Mouse (Mus musculus) neural tube, embryonic 12.5 days (tissue): ENCODE results near the gene Agpat1. TPM values are rescaled to one million over a fixed set of nuclear protein-coding genes. Genes with fewer than 3 reads are reported as not detected.

Experiments used
- ATAC-seq: fragments of 200-750 bp; cut with Nextera tagmentation; 2 replicates; pipeline ENCODE4 v1.8.0; 2017; ENCODE audit warnings: low read depth, mild to moderate bottlenecking, moderate TSS enrichment, moderate library complexity; ENCODE audit not compliant: low FRiP score
- H3K27ac ChIP-seq: fragments of 300-500 bp; sonication (generic); 2 replicates; pipeline ENCODE4 v1.5.1; 2016
- H3K27me3 ChIP-seq: fragments of 300-500 bp; sonication (generic); replicated peaks from 2 replicates; pipeline ENCODE4 v1.6.1; 2016; ENCODE audit warnings: mild to moderate bottlenecking
- H3K36me3 ChIP-seq: fragments of 300-500 bp; sonication (generic); 2 replicates; pipeline ENCODE4 v1.6.1; 2016; ENCODE audit warnings: mild to moderate bottlenecking
- H3K4me1 ChIP-seq: fragments of 300-500 bp; sonication (generic); 2 replicates; pipeline ENCODE4 v1.6.1; 2016
- H3K4me2 ChIP-seq: fragments of 300-500 bp; sonication (generic); replicated peaks from 2 replicates; pipeline ENCODE4 v1.6.1; 2016; ENCODE audit warnings: mild to moderate bottlenecking
- H3K4me3 ChIP-seq: fragments of 300-500 bp; sonication (generic); 2 replicates; pipeline ENCODE4 v1.5.1; 2016
- H3K9ac ChIP-seq: fragments of 300-500 bp; sonication (generic); 2 replicates; pipeline ENCODE4 v1.6.1; 2016; ENCODE audit warnings: mild to moderate bottlenecking
- H3K9me3 ChIP-seq: fragments of 300-500 bp; sonication (generic); 2 replicates; pipeline ENCODE4 v1.6.1; 2016; ENCODE audit warnings: mild to moderate bottlenecking
- WGBS: fragments of 180-500 bp; shearing (Covaris S2); methylation state at CpG from one replicate; pipeline ENCODE4 v1.1.7; 2016; 5-methylcytosine and 5-hydroxymethylcytosine counted together
- polyA plus RNA-seq: library from polyadenylated mRNA; unstranded; fragments of >200 nt; fragmentation: Nextera tagmentation; extraction: Ambion mirVana; gene quantifications from 2 replicates; pipeline ENCODE4 v1.2.1, GENCODE M21; 2016

Gene Agpat1
- polyA plus RNA-seq = 81.1 and 97.7 TPM in 2 replicates

- peaks cover 50% of the 10 kb centered on the region for H3K4me1 ChIP-seq
Observed at GRCm38 (mm10) chr17:34604061-34604508, at the start of gene Agpat1. Agpat1 (plus strand) TSS chr17:34604262.

GRCm38 (mm10) chr17:34555483-34555882 lies 48.6 kb upstream of the Agpat1 start:
- ATAC-seq = no peak
- WGBS = 27% methylated on average over 5 of the region's 5 CpGs
- H3K27me3 ChIP-seq = no peaks in the 10 kb centered on the region
- no peaks in the 10 kb centered on the region for H3K4me1 ChIP-seq
- H3K4me2 ChIP-seq = no peak overlapping the region
- no peak overlapping the region for H3K9ac ChIP-seq
- H3K9me3 ChIP-seq = no peaks in the 10 kb centered on the region
- H3K27ac ChIP-seq = no peak overlapping the region
- H3K36me3 ChIP-seq = no peaks in the 10 kb centered on the region
- no peak overlapping the region for H3K4me3 ChIP-seq

More at GRCm38 (mm10) chr17:34604061-34604508, at the start of gene Agpat1:
- Histone ChIP-seq H3K4me3 (peak within 1 kb of the TSS; percentile 98), H3K9ac (peak within 1 kb of the TSS; percentile 68), H3K27me3 (no peaks in the 10 kb centered on the region), H3K27ac (peak within 1 kb of the TSS; percentile 86), H3K36me3 (peaks cover 36% of the 10 kb centered on the region), H3K9me3 (no peaks in the 10 kb centered on the region), H3K4me2 (peak within 1 kb of the TSS; percentile 89)
- under 1% methylated on average over 35 of the region's 35 CpGs for WGBS
- peak; percentile 91 for ATAC-seq

- Histone ChIP-seq H3K4me1 (no peaks in the 10 kb centered on the region), H3K9ac (no peak overlapping the region), H3K36me3 (no peaks in the 10 kb centered on the region), H3K27ac (no peak overlapping the region), H3K27me3 (no peaks in the 10 kb centered on the region), H3K4me3 (no peak overlapping the region), H3K4me2 (no peak overlapping the region), H3K9me3 (no peaks in the 10 kb centered on the region)
- ATAC-seq = no peak
- 89% methylated on average over 8 of the region's 8 CpGs for WGBS
Observed at GRCm38 (mm10) chr17:34556406-34556805, 47.7 kb upstream of the Agpat1 start.

GRCm38 (mm10) chr17:34557411-34557810 lies 46.7 kb upstream of the Agpat1 start:
- H3K27me3 ChIP-seq = no peaks in the 10 kb centered on the region
- no peaks in the 10 kb centered on the region for H3K9me3 ChIP-seq
- no peak for ATAC-seq
- no peak overlapping the region for H3K4me2 ChIP-seq
- no peak overlapping the region for H3K27ac ChIP-seq
- H3K36me3 ChIP-seq = no peaks in the 10 kb centered on the region
- H3K4me3 ChIP-seq = no peak overlapping the region
- H3K4me1 ChIP-seq = no peaks in the 10 kb centered on the region
- no peak overlapping the region for H3K9ac ChIP-seq
- 57% methylated on average over 11 of the region's 11 CpGs for WGBS

GRCm38 (mm10) chr17:34559116-34559515 lies 44.9 kb upstream of the Agpat1 start:
- no peak for ATAC-seq
- Histone ChIP-seq H3K9ac (no peak overlapping the region), H3K27me3 (no peaks in the 10 kb centered on the region), H3K4me2 (no peak overlapping the region), H3K27ac (no peak overlapping the region), H3K36me3 (no peaks in the 10 kb centered on the region), H3K9me3 (no peaks in the 10 kb centered on the region), H3K4me3 (no peak overlapping the region), H3K4me1 (peaks cover 3% of the 10 kb centered on the region; the same call in 1 of the 2 replicates)
- WGBS = 89% methylated on average over 7 of the region's 7 CpGs

GRCm38 (mm10) chr17:34559895-34560294 lies 44.2 kb upstream of the Agpat1 start:
- Histone ChIP-seq H3K27ac (no peak overlapping the region), H3K27me3 (no peaks in the 10 kb centered on the region), H3K9me3 (no peaks in the 10 kb centered on the region), H3K9ac (no peak overlapping the region), H3K36me3 (no peaks in the 10 kb centered on the region), H3K4me2 (no peak overlapping the region), H3K4me3 (no peak overlapping the region), H3K4me1 (peaks cover 7% of the 10 kb centered on the region; the same call in 1 of the 2 replicates)
- WGBS = 32% methylated on average over 15 of the region's 15 CpGs
- no peak for ATAC-seq

- H3K4me2 ChIP-seq = no peak overlapping the region
- ATAC-seq = no peak
- no peaks in the 10 kb centered on the region for H3K36me3 ChIP-seq
- peaks cover 7% of the 10 kb centered on the region; the same call in 1 of the 2 replicates for H3K4me1 ChIP-seq
- H3K27ac ChIP-seq = no peak overlapping the region
- no peaks in the 10 kb centered on the region for H3K27me3 ChIP-seq
- WGBS = 92% methylated on average over 6 of the region's 6 CpGs
- H3K4me3 ChIP-seq = no peak overlapping the region
- no peaks in the 10 kb centered on the region for H3K9me3 ChIP-seq
- no peak overlapping the region for H3K9ac ChIP-seq
Observed at GRCm38 (mm10) chr17:34560438-34560837, 43.6 kb upstream of the Agpat1 start.

GRCm38 (mm10) chr17:34561200-34561599 lies 42.9 kb upstream of the Agpat1 start:
- no peak for ATAC-seq
- no peak overlapping the region for H3K4me2 ChIP-seq
- 47% methylated on average over 8 of the region's 8 CpGs for WGBS
- H3K4me1 ChIP-seq = peaks cover 7% of the 10 kb centered on the region; the same call in 1 of the 2 replicates
- no peaks in the 10 kb centered on the region for H3K9me3 ChIP-seq
- no peaks in the 10 kb centered on the region for H3K36me3 ChIP-seq
- H3K9ac ChIP-seq = no peak overlapping the region
- no peaks in the 10 kb centered on the region for H3K27me3 ChIP-seq
- H3K4me3 ChIP-seq = no peak overlapping the region; the same call in 1 of the 2 replicates
- H3K27ac ChIP-seq = no peak overlapping the region

- ATAC-seq = no peak
- no peaks in the 10 kb centered on the region for H3K27me3 ChIP-seq
- H3K4me3 ChIP-seq = no peak overlapping the region
- WGBS = 72% methylated on average over 3 of the region's 3 CpGs
- H3K9me3 ChIP-seq = no peaks in the 10 kb centered on the region
- no peak overlapping the region for H3K9ac ChIP-seq
- H3K36me3 ChIP-seq = no peaks in the 10 kb centered on the region
- H3K4me1 ChIP-seq = peaks cover 7% of the 10 kb centered on the region; the same call in 1 of the 2 replicates
- H3K27ac ChIP-seq = no peak overlapping the region
- no peak overlapping the region for H3K4me2 ChIP-seq
Observed at GRCm38 (mm10) chr17:34562595-34562994, 41.5 kb upstream of the Agpat1 start.

- 78% methylated on average over 11 of the region's 11 CpGs for WGBS
- Histone ChIP-seq H3K27me3 (no peaks in the 10 kb centered on the region), H3K4me3 (no peak overlapping the region), H3K4me2 (no peak overlapping the region), H3K9me3 (no peaks in the 10 kb centered on the region), H3K4me1 (peaks cover 7% of the 10 kb centered on the region; the same call in 1 of the 2 replicates), H3K27ac (no peak overlapping the region), H3K9ac (no peak overlapping the region), H3K36me3 (no peaks in the 10 kb centered on the region)
- ATAC-seq = no peak
Observed at GRCm38 (mm10) chr17:34563354-34563753, 40.7 kb upstream of the Agpat1 start.

GRCm38 (mm10) chr17:34564003-34564421 lies 40.0 kb upstream of the Agpat1 start, which contains the start of gene Notch4:
Notch4 (plus strand) TSS chr17:34564268.
- ATAC-seq = no peak
- Histone ChIP-seq H3K27ac (no peak within 1 kb of the TSS), H3K27me3 (no peaks in the 10 kb centered on the region), H3K4me1 (peaks cover 7% of the 10 kb centered on the region; the same call in 1 of the 2 replicates), H3K9ac (no peak within 1 kb of the TSS), H3K36me3 (no peaks in the 10 kb centered on the region), H3K9me3 (no peaks in the 10 kb centered on the region), H3K4me2 (peak within 1 kb of the TSS; percentile 20; the same call in 1 of the 2 replicates), H3K4me3 (peak within 1 kb of the TSS; percentile 7; the same call in 1 of the 2 replicates)
- 11% methylated on average over 6 of the region's 6 CpGs for WGBS

- WGBS = 45% methylated on average over 3 of the region's 3 CpGs
- Histone ChIP-seq H3K4me2 (peak overlapping the region; percentile 20; the same call in 1 of the 2 replicates), H3K4me1 (peaks cover 7% of the 10 kb centered on the region; the same call in 1 of the 2 replicates), H3K27me3 (no peaks in the 10 kb centered on the region), H3K9me3 (no peaks in the 10 kb centered on the region), H3K36me3 (no peaks in the 10 kb centered on the region), H3K27ac (no peak overlapping the region), H3K9ac (no peak overlapping the region), H3K4me3 (0 out of 2 replicates have a peak overlapping the region, but pooled peaks have one; percentile 7)
- ATAC-seq = no peak
Observed at GRCm38 (mm10) chr17:34564796-34565195, 39.3 kb upstream of the Agpat1 start.

GRCm38 (mm10) chr17:34567311-34567710 lies 36.8 kb upstream of the Agpat1 start:
- no peak for ATAC-seq
- H3K4me3 ChIP-seq = no peak overlapping the region
- no peaks in the 10 kb centered on the region for H3K9me3 ChIP-seq
- WGBS = 78% methylated on average over 9 of the region's 9 CpGs
- no peak overlapping the region for H3K9ac ChIP-seq
- no peaks in the 10 kb centered on the region for H3K36me3 ChIP-seq
- no peaks in the 10 kb centered on the region for H3K27me3 ChIP-seq
- H3K4me1 ChIP-seq = peaks cover 9% of the 10 kb centered on the region; the same call in 1 of the 2 replicates
- no peak overlapping the region for H3K27ac ChIP-seq
- no peak overlapping the region for H3K4me2 ChIP-seq
